Mouse (Mus musculus) intestine, postnatal 0 days (tissue): ENCODE measurements around the gene Ephx1. TPM values are rescaled to one million over a fixed set of nuclear protein-coding genes. Genes with fewer than 3 reads are reported as not detected.
"Not testable (repeated sequence)": the region's sequence is repeated elsewhere in the genome, so short reads cannot be mapped to it uniquely, and the experiment has no call there.

Experiments
- ATAC-seq: fragments of 200-750 bp; cut with Nextera tagmentation; 2 replicates; pipeline ENCODE4 v1.8.0; 2017; ENCODE audit warnings: mild to moderate bottlenecking, moderate TSS enrichment, moderate library complexity
- H3K27ac ChIP-seq: fragments of 300-500 bp; sonication (generic); 2 replicates; pipeline ENCODE4 v1.5.1; 2014; ENCODE audit warnings: mild to moderate bottlenecking, low read depth, low read length, moderate library complexity
- H3K27me3 ChIP-seq: fragments of 300-500 bp; sonication (generic); replicated peaks from 2 replicates; pipeline ENCODE4 v1.6.1; 2014; ENCODE audit warnings: low read length, mixed read lengths; ENCODE audit not compliant: control insufficient read depth, insufficient read depth
- H3K36me3 ChIP-seq: fragments of 300-500 bp; sonication (generic); 2 replicates; pipeline ENCODE4 v1.6.1; 2014; ENCODE audit warnings: mild to moderate bottlenecking, moderate library complexity; ENCODE audit not compliant: control insufficient read depth, insufficient read depth
- H3K4me1 ChIP-seq: fragments of 300-500 bp; sonication (generic); replicated peaks from 2 replicates; pipeline ENCODE4 v1.6.1; 2014; ENCODE audit warnings: antibody characterized with exemption, low read length, mixed read lengths; ENCODE audit not compliant: control insufficient read depth, insufficient read depth
- H3K4me2 ChIP-seq: fragments of 300-500 bp; sonication (generic); replicated peaks from 2 replicates; pipeline ENCODE4 v1.6.1; 2014; ENCODE audit warnings: low read depth, mild to moderate bottlenecking, moderate library complexity
- H3K4me3 ChIP-seq: fragments of 300-500 bp; sonication (generic); 2 replicates; pipeline ENCODE4 v1.5.1; 2014; ENCODE audit warnings: low read depth, low read length
- H3K9ac ChIP-seq: fragments of 300-500 bp; sonication (generic); 2 replicates; pipeline ENCODE4 v1.6.1; 2014; ENCODE audit warnings: mild to moderate bottlenecking, low read depth, low read length
- H3K9me3 ChIP-seq: fragments of 300-500 bp; sonication (generic); 2 replicates; pipeline ENCODE4 v1.6.1; 2016; ENCODE audit warnings: mixed run types; ENCODE audit not compliant: control insufficient read depth
- CTCF ChIP-seq: sonication (generic); IDR thresholded peaks from 2 replicates; pipeline ENCODE4 v1.5.1; 2016; ENCODE audit warnings: low read depth, mild to moderate bottlenecking, control low read depth, antibody characterized with exemption, moderate library complexity
- WGBS: fragments of 180-500 bp; shearing (Covaris S2); extraction: QIAGEN DNeasy Blood & Tissue Kit; methylation state at CpG from one replicate; pipeline ENCODE4 v1.1.7; 2014; 5-methylcytosine and 5-hydroxymethylcytosine counted together
- polyA plus RNA-seq: library from polyadenylated mRNA; unstranded; fragments of >200 nt; fragmentation: Nextera tagmentation; extraction: Ambion mirVana; gene quantifications from 2 replicates; pipeline ENCODE4 v1.2.1, GENCODE M21; 2015

Gene Ephx1
- polyA plus RNA-seq, 1 experiment from 2014 or later, result 4.3 TPM

GRCm38 (mm10) chr1:180942166-180943031, 78.3 kb downstream of the Ephx1 start, which contains the start of gene Tmem63a:
Gene Tmem63a, plus strand, starts transcription at chr1:180942344.
- Histone ChIP-seq H3K4me2 (peak within 1 kb of the TSS; percentile 78), H3K27ac (peak within 1 kb of the TSS; percentile 76), H3K9me3 (no peaks in the 10 kb centered on the region), H3K9ac (peak within 1 kb of the TSS; percentile 74), H3K4me1 (peaks cover 7% of the 10 kb centered on the region; the same call in 1 of the 2 replicates), H3K27me3 (no peaks in the 10 kb centered on the region), H3K36me3 (0 out of 2 replicates have a peak, but pooled peaks cover 4% of the 10 kb centered on the region), H3K4me3 (peak within 1 kb of the TSS; percentile 78)
- peak; percentile 55 for ATAC-seq
- no peak for TF ChIP-seq CTCF
- under 1% methylated on average over 73 of the region's 73 CpGs for WGBS

DNA sequence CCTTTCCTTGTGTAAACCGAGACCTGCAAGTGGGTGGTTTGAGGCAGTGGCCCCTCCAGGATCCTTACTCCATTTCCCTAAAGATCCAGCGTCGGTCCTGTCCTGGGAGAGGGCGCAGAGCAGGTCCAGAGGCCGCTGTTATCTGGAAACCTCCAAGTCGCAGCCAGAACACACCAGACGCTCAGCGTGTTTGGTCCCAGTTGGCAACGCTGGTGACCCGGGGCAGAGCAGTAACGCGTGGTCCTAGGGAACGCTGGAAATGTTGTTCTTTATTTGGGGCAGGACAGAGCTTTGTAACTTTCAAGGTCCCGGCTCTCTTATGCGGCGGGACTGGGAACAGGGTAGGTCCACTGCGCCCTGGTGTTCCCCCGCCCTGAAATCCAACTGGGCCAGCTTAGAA, 79.0 kb downstream of the Ephx1 start:
- Histone ChIP-seq H3K4me3 (peak overlapping the region; percentile 78), H3K27me3 (no peaks in the 10 kb centered on the region), H3K4me2 (peak overlapping the region; percentile 78), H3K36me3 (0 out of 2 replicates have a peak, but pooled peaks cover 4% of the 10 kb centered on the region), H3K4me1 (peaks cover 10% of the 10 kb centered on the region; the same call in 1 of the 2 replicates), H3K9ac (peak overlapping the region; percentile 74), H3K9me3 (no peaks in the 10 kb centered on the region), H3K27ac (peak overlapping the region; percentile 76)
- no peak for ATAC-seq
- 3% methylated on average over 18 of the region's 18 CpGs for WGBS
- TF ChIP-seq CTCF, result no peak

DNA sequence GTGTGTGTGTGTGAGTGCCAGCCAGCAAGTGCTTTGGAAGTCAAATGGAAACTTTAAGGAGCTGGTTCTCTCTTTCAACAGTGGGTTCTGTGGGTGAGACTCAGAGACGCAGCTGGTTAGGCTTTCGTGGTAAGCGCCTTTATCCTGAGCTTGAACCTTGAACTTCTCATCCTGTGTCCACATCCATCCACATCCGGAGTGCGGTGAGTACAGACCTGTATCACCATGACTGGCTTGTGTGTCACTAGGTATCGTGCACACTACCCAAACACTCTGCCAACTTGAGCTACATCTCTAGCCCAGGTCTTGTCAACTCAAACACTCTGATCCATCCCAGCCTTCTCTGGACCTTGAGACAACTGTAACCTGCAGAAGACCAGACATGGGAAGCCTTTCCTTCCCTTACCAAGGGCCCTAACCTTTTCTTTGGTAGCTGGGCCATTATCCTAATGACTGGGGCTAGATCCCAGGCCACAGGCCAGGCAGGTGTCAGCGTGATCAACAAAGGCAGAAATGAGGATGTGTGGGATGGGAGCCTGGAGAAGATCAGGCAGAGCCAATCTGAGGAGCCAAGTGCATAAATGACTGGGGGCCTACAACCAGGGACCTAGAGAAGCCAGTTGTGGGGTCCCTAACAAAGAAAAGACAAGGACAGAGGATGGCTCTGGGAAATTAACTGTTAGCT, 79.8 kb downstream of the Ephx1 start:
- H3K4me1 ChIP-seq, result peaks cover 8% of the 10 kb centered on the region; the same call in 1 of the 2 replicates
- no peak for ATAC-seq
- no peak overlapping the region for H3K4me3 ChIP-seq
- no peaks in the 10 kb centered on the region for H3K9me3 ChIP-seq
- no peak overlapping the region; the same call in none of the 2 replicates for H3K9ac ChIP-seq
- no peak for TF ChIP-seq CTCF
- H3K27me3 ChIP-seq, result no peaks in the 10 kb centered on the region
- H3K4me2 ChIP-seq, result peak overlapping the region; percentile 78
- H3K36me3 ChIP-seq, result no peaks in the 10 kb centered on the region
- no peak overlapping the region for H3K27ac ChIP-seq
- 81% methylated on average over 7 of the region's 7 CpGs for WGBS

DNA sequence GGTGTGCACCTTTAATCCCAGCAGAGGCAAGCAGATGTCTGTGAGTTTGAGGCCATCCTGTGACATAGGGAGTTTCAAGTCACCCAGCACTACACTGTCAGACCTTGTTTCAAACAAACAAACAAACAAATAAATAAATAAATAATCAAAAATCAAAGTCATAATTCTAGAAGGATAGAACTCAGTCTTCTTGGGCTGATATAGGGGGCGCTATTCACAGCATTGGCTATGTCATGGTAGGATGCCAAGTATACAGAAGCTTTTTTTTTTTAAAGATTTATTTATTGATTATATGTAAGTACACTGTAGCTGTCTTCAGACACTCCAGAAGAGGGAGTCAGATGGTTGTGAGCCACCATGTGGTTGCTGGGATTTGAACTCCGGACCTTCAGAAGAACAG, 81.9 kb downstream of the Ephx1 start:
- not testable (repeated sequence) for H3K9me3 ChIP-seq, H3K9ac ChIP-seq, H3K4me3 ChIP-seq, H3K27me3 ChIP-seq, ATAC-seq, H3K36me3 ChIP-seq, H3K4me2 ChIP-seq, H3K27ac ChIP-seq, H3K4me1 ChIP-seq
- peak; percentile 33 for TF ChIP-seq CTCF
- WGBS, result 85% methylated on average over 2 of the region's 2 CpGs

DNA sequence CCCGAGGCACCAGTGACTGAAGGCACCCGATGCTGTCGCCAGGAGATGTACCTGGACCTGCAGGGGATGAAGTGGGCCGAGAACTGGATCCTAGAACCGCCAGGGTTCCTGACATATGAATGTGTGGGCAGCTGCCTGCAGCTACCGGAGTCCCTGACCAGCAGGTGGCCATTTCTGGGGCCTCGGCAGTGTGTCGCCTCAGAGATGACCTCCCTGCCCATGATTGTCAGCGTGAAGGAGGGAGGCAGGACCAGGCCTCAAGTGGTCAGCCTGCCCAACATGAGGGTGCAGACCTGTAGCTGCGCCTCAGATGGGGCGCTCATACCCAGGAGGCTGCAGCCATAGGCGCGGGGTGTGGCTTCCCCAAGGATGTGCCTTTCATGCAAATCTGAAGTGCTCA, 83.1 kb downstream of the Ephx1 start:
- not testable (repeated sequence) for H3K9me3 ChIP-seq, H3K36me3 ChIP-seq, ATAC-seq, H3K27ac ChIP-seq, H3K9ac ChIP-seq, H3K4me2 ChIP-seq, H3K27me3 ChIP-seq, H3K4me1 ChIP-seq, H3K4me3 ChIP-seq
- 87% methylated on average over 13 of the region's 13 CpGs for WGBS

DNA sequence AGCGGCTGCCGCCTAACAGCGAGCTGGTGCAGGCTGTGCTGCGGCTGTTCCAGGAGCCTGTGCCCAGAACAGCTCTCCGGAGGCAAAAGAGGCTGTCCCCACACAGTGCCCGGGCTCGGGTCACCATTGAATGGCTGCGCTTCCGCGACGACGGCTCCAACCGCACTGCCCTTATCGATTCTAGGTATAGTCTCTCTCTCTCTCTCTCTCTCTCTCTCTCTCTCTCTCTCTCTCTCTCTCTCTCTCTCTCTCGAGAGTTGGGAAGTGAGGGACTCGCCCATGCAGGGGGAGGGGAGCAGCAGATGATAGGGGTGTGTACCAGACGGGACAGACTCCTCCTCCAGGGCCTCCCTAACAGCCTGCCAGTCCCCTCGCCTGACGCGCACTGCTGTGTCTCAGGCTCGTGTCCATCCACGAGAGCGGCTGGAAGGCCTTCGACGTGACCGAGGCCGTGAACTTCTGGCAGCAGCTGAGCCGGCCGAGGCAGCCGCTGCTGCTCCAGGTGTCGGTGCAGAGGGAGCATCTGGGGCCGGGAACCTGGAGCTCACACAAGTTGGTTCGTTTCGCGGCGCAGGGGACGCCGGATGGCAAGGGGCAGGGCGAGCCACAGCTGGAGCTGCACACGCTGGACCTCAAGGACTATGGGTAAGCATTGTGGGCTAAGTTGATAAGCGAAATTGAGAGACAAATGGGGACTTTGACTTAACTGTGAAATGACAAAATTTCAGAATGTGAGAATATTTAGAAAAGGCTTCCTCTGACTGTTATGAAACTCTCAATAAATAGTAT, 83.9 kb downstream of the Ephx1 start:
- not testable (repeated sequence) for H3K27me3 ChIP-seq, H3K36me3 ChIP-seq, H3K9me3 ChIP-seq, H3K4me1 ChIP-seq, H3K27ac ChIP-seq
- H3K4me2 ChIP-seq, result peak overlapping the region; percentile 62
- WGBS, result 6% methylated on average over 35 of the region's 41 CpGs
- peak; percentile 87 for ATAC-seq
- peak overlapping the region; percentile 26 for H3K4me3 ChIP-seq
- peak overlapping the region; percentile 37; the same call in 1 of the 2 replicates for H3K9ac ChIP-seq
